Mouse (Mus musculus): ENCODE measurements around the gene Art4. TPM values are rescaled to one million over a fixed set of nuclear protein-coding genes. Genes with fewer than 3 reads are reported as not detected.

The Art4 gene
- polyA plus RNA-seq, 1 experiment from 2014 or later: 0.08 TPM

DNA sequence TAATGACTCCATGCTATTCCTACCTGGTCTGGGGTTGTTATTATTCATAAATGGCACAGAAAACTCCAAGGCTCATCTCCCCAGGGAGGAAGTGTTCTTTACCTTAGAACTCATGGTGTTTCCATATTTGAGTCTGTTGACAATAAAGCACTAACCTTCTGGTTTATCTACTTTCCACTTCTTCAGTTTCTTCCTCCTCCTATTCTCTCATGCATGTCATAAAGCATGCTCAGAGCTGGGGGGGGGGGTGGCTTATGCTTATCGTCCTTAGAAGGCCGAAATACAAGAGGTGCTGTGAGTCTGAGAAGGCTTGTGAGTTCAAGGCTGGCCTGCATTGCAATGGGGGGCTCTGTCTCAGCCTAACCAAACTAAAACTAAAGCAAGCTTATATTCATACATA is 2.4 kb downstream of the Art4 start:
- Histone ChIP-seq H3K9ac (replicated peaks; ENCODE audit: low read depth, low read length) (no peak overlapping the region), H3K27ac (ENCODE audit: low read length) (no peak overlapping the region), H3K4me1 (replicated peaks; ENCODE audit: control insufficient read depth, insufficient read depth, low read length) (no peaks in the 10 kb centered on the region), H3K9me3 (ENCODE audit: control insufficient read depth, low read length) (no peaks in the 10 kb centered on the region), H3K4me3 (replicated peaks; ENCODE audit: low read length) (no peak overlapping the region), H3K27me3 (replicated peaks; ENCODE audit: control insufficient read depth, insufficient read depth, low read length) (no peaks in the 10 kb centered on the region), H3K36me3 (ENCODE audit: control insufficient read depth, insufficient read depth) (no peaks in the 10 kb centered on the region), H3K4me2 (ENCODE audit: low read length) (no peak overlapping the region)
- WGBS: 77% methylated on average over 2 of the region's 2 CpGs
- ATAC-seq: no peak

DNA sequence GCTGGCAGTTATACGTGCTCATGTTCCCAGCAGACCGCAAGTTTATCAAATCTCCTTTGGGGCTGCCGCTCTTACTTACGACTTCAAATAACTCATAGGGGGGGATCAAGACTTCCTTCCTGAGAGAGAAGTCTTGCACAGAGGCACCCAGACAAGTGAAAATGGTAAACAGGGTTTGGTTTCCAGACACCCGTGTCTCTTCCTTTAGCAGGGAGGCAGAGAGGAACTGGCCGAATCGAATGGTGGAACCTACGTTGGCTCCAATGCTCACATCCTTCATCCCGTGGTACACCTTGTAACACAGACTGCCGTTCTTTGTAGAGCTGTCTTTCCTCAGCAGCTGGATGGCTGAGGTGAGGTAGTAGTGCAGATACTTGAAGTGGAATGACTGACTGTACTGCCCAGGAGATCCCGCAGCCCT is 3.2 kb downstream of the Art4 start:
- Histone ChIP-seq H3K4me3 (replicated peaks; ENCODE audit: low read length) (no peak overlapping the region), H3K4me1 (replicated peaks; ENCODE audit: control insufficient read depth, insufficient read depth, low read length) (no peaks in the 10 kb centered on the region), H3K27me3 (replicated peaks; ENCODE audit: control insufficient read depth, insufficient read depth, low read length) (no peaks in the 10 kb centered on the region), H3K36me3 (ENCODE audit: control insufficient read depth, insufficient read depth) (no peaks in the 10 kb centered on the region), H3K4me2 (ENCODE audit: low read length) (no peak overlapping the region), H3K9ac (replicated peaks; ENCODE audit: low read depth, low read length) (no peak overlapping the region), H3K27ac (ENCODE audit: low read length) (no peak overlapping the region), H3K9me3 (ENCODE audit: control insufficient read depth, low read length) (no peaks in the 10 kb centered on the region)
- 92% methylated on average over 11 of the region's 11 CpGs for WGBS
- ATAC-seq: no peak

DNA sequence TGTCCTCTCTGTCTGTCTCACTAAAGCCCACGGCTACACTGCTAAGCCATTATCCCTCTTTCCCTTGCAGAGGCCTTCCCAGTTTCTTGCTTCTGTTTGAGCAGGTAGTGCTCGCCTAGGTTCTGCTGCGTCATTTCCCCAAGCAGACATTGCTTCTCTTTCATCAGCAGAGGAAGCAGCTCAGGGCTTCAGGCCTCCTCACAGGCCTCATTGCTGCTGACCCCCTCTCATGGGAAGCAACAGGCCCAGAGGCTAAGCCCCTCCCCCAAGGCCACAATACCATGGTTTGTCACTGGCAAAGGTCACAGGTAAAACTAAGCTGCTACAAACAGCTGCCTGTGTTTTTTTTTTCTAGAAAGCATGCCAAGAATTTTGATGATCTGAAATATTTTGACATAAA is 4.8 kb downstream of the Art4 start:
- H3K27ac ChIP-seq (ENCODE audit: low read length): no peak overlapping the region
- WGBS: 55% methylated on average over 3 of the region's 3 CpGs

DNA sequence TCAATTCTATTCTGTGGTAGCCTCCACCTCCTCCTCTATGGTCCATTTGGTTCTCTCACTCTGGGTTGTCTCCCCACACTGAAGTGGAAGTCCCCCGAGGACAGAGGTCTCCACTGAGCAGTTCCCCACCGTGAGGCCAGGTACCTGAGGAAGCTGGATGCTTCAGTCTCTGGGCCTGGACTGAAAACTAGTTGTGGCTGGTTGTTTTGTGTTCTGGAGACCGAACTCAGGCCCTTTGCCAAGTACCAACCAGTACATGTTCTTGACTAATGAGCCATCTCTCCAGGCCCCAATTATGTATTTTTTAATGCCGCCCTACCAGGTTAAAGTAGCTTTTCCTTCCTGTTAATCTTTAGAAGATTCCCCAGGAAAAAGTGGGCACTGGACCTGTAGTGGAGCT is 5.2 kb downstream of the Art4 start:
- Histone ChIP-seq H3K27ac (ENCODE audit: low read length) (no peak overlapping the region), H3K4me1 (replicated peaks; ENCODE audit: control insufficient read depth, insufficient read depth, low read length) (no peaks in the 10 kb centered on the region), H3K9ac (replicated peaks; ENCODE audit: low read depth, low read length) (no peak overlapping the region), H3K27me3 (replicated peaks; ENCODE audit: control insufficient read depth, insufficient read depth, low read length) (no peaks in the 10 kb centered on the region), H3K4me2 (ENCODE audit: low read length) (no peak overlapping the region), H3K36me3 (ENCODE audit: control insufficient read depth, insufficient read depth) (no peaks in the 10 kb centered on the region), H3K4me3 (replicated peaks; ENCODE audit: low read length) (no peak overlapping the region), H3K9me3 (ENCODE audit: control insufficient read depth, low read length) (no peaks in the 10 kb centered on the region)
- 77% methylated on average over 4 of the region's 4 CpGs for WGBS
- ATAC-seq: no peak

More for the DNA sequence above, 4.8 kb downstream of the Art4 start:
- no peaks in the 10 kb centered on the region for H3K36me3 ChIP-seq (ENCODE audit: control insufficient read depth, insufficient read depth)
- H3K9ac ChIP-seq (replicated peaks; ENCODE audit: low read depth, low read length): no peak overlapping the region
- no peak for ATAC-seq
- H3K4me1 ChIP-seq (replicated peaks; ENCODE audit: control insufficient read depth, insufficient read depth, low read length): no peaks in the 10 kb centered on the region
- no peak overlapping the region for H3K4me3 ChIP-seq (replicated peaks; ENCODE audit: low read length)
- no peak overlapping the region for H3K4me2 ChIP-seq (ENCODE audit: low read length)
- H3K27me3 ChIP-seq (replicated peaks; ENCODE audit: control insufficient read depth, insufficient read depth, low read length): no peaks in the 10 kb centered on the region
- H3K9me3 ChIP-seq (ENCODE audit: control insufficient read depth, low read length): no peaks in the 10 kb centered on the region

DNA sequence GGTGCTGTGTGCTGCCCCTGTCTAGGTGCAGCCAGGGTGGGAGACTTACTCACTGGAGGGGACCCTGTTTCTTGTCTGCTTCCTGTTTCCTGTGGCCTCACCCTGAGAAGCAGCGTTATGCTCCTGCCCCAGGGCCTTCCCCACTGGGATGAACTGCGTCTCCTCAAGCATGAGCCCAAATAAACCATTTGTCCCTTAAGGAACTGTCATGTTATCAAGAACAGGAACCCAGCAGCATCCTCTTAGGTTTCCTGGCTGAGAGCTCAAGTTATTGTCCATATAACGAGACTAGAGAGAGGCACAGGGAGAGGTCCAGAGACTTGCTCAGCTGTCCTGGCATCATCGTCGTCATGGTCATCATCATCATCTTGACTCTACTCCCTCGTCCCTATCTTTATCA is 7.3 kb downstream of the Art4 start:
- Histone ChIP-seq H3K4me2 (ENCODE audit: low read length) (no peak overlapping the region), H3K4me1 (replicated peaks; ENCODE audit: control insufficient read depth, insufficient read depth, low read length) (no peaks in the 10 kb centered on the region), H3K27ac (ENCODE audit: low read length) (no peak overlapping the region), H3K36me3 (ENCODE audit: control insufficient read depth, insufficient read depth) (no peaks in the 10 kb centered on the region), H3K9me3 (ENCODE audit: control insufficient read depth, low read length) (no peaks in the 10 kb centered on the region), H3K9ac (replicated peaks; ENCODE audit: low read depth, low read length) (no peak overlapping the region), H3K4me3 (replicated peaks; ENCODE audit: low read length) (no peak overlapping the region), H3K27me3 (replicated peaks; ENCODE audit: control insufficient read depth, insufficient read depth, low read length) (no peaks in the 10 kb centered on the region)
- no peak for ATAC-seq
- 81% methylated on average over 6 of the region's 6 CpGs for WGBS

DNA sequence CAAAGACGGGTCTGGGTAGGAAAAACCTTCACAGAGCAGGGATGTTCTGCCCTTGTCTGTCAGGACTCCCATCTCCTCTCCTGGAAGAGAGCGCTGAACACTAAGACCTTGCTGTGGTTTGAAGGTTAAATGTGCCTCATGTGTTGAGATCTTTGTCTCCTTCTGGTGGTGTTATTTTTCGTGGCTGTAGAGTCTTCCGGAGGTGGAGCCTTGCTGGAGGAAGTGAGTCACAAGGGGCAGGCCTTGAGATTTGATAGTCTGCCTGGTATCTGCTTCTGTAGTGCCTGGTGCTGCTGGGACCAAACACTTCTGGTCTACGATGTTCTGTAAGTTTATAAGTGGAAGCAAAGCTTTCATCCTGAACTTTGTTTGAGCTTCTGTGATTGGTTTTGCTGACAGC is 8.6 kb downstream of the Art4 start:
- Histone ChIP-seq H3K27ac (ENCODE audit: low read length) (no peak overlapping the region), H3K9ac (replicated peaks; ENCODE audit: low read depth, low read length) (no peak overlapping the region), H3K4me3 (replicated peaks; ENCODE audit: low read length) (no peak overlapping the region), H3K27me3 (replicated peaks; ENCODE audit: control insufficient read depth, insufficient read depth, low read length) (no peaks in the 10 kb centered on the region), H3K36me3 (ENCODE audit: control insufficient read depth, insufficient read depth) (no peaks in the 10 kb centered on the region), H3K4me1 (replicated peaks; ENCODE audit: control insufficient read depth, insufficient read depth, low read length) (no peaks in the 10 kb centered on the region), H3K9me3 (ENCODE audit: control insufficient read depth, low read length) (no peaks in the 10 kb centered on the region), H3K4me2 (ENCODE audit: low read length) (no peak overlapping the region)
- WGBS: 90% methylated on average over 5 of the region's 5 CpGs
- ATAC-seq: no peak

DNA sequence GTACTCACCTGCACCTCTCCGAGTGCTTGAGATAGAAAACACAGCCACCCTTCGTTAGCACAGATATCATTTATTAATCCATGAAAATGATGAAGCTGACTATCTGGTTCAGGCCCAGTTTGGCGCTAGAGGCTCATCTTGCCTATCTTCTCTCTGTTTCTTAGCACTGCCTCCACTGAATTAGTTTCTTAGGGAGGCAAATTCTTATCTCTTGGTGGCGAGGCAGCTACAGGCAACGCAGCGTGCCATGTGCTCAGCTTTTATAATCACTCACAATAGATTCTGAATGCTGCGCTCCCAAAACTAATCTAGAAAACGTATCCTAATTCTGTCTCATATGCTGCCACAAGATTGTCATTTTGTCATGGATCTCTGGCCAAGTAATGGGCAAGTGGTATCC is 9.1 kb downstream of the Art4 start:
- Histone ChIP-seq H3K9me3 (ENCODE audit: control insufficient read depth, low read length) (no peaks in the 10 kb centered on the region), H3K27ac (ENCODE audit: low read length) (no peak overlapping the region), H3K36me3 (ENCODE audit: control insufficient read depth, insufficient read depth) (no peaks in the 10 kb centered on the region), H3K4me2 (ENCODE audit: low read length) (no peak overlapping the region), H3K4me1 (replicated peaks; ENCODE audit: control insufficient read depth, insufficient read depth, low read length) (no peaks in the 10 kb centered on the region), H3K4me3 (replicated peaks; ENCODE audit: low read length) (no peak overlapping the region), H3K9ac (replicated peaks; ENCODE audit: low read depth, low read length) (no peak overlapping the region), H3K27me3 (replicated peaks; ENCODE audit: control insufficient read depth, insufficient read depth, low read length) (no peaks in the 10 kb centered on the region)
- WGBS: 87% methylated on average over 8 of the region's 8 CpGs
- ATAC-seq: no peak

DNA sequence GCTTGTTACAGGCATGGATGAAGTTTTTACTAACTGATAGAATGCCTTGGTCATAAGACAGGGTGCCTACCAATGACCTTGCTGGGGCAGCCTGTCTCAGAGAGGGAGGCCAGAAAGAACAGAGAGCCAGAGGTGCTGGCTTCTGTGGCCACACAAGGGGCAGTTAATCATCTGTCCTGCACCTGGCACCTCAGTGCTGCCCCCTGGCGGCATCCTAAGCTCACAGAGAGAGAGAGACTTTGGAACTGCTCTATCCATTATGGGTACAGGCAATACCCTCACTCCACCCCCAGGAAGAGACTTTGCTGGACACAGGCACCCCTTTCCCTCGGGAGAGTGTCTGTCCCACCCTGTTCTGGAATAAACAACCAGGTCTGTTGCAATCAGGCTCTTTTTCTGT is 9.7 kb downstream of the Art4 start:
- Histone ChIP-seq H3K27me3 (replicated peaks; ENCODE audit: control insufficient read depth, insufficient read depth, low read length) (no peaks in the 10 kb centered on the region), H3K4me2 (ENCODE audit: low read length) (no peak overlapping the region), H3K4me1 (replicated peaks; ENCODE audit: control insufficient read depth, insufficient read depth, low read length) (no peaks in the 10 kb centered on the region), H3K9me3 (ENCODE audit: control insufficient read depth, low read length) (no peaks in the 10 kb centered on the region), H3K9ac (replicated peaks; ENCODE audit: low read depth, low read length) (no peak overlapping the region), H3K36me3 (ENCODE audit: control insufficient read depth, insufficient read depth) (no peaks in the 10 kb centered on the region), H3K27ac (ENCODE audit: low read length) (no peak overlapping the region), H3K4me3 (replicated peaks; ENCODE audit: low read length) (no peak overlapping the region)
- ATAC-seq: no peak
- WGBS: 26% methylated on average over 2 of the region's 2 CpGs

DNA sequence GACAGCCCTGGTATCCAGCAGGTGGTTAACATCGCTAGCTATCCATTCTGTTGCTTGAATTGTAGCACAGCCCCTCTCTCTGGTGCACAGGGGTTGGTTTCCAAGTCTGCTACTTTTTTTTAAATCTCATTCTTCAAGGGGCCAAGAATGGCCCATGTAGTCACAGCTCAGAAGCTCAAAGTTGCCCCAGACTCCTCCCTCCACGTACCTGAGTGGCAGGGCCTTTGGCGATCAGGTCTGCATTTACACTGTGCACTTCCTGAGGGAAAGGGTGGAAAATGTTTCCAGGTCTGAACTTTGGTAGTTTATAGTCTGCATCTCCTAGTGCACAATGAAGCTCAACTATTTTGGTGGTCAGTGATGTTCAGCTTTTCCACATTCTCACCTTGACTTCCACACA is 10.3 kb downstream of the Art4 start:
- WGBS: 89% methylated on average over 3 of the region's 3 CpGs
- Histone ChIP-seq H3K36me3 (ENCODE audit: control insufficient read depth, insufficient read depth) (no peaks in the 10 kb centered on the region), H3K9ac (replicated peaks; ENCODE audit: low read depth, low read length) (no peak overlapping the region), H3K4me2 (ENCODE audit: low read length) (no peak overlapping the region), H3K4me3 (replicated peaks; ENCODE audit: low read length) (no peak overlapping the region), H3K27ac (ENCODE audit: low read length) (no peak overlapping the region), H3K27me3 (replicated peaks; ENCODE audit: control insufficient read depth, insufficient read depth, low read length) (no peaks in the 10 kb centered on the region), H3K9me3 (ENCODE audit: control insufficient read depth, low read length) (no peaks in the 10 kb centered on the region), H3K4me1 (replicated peaks; ENCODE audit: control insufficient read depth, insufficient read depth, low read length) (no peaks in the 10 kb centered on the region)
- ATAC-seq: no peak

DNA sequence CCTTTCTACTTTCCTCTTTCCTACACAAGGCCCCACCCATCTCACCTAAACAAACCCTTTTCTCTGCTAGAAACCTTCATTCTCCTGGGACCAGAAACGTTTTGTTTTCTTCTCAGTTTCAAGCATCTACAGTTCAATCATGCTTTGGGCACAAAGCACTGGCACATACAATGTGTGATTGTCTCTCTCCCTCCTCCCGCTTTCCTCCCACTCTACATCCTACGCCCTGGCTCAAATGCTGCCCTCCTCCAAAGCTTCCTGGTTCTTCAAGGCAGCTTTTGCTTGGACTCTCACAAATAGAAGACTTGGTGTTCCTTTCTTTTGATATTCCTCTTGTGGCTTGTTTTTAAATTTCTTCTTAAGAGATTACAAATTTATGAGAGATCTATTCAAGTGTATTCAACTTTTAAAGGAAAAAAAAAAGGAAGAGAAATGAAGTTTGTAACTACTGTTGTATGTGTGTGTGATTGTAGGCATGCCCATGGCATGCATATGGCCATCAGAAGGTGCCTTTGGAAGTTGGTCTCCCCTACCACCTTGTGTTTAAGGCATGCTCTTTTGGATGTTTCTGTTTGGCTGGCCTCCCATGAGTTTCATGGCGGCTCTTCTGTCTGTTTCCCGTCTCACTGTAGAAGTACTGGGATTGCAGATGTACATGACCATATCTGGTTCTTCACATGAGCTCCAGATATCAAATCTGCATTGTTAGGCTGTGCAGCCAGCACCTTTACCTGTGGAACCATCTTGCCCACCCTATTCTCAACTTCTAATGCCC is 11.6 kb downstream of the Art4 start:
- Histone ChIP-seq H3K27me3 (replicated peaks; ENCODE audit: control insufficient read depth, insufficient read depth, low read length) (no peaks in the 10 kb centered on the region), H3K9ac (replicated peaks; ENCODE audit: low read depth, low read length) (no peak overlapping the region), H3K4me3 (replicated peaks; ENCODE audit: low read length) (no peak overlapping the region), H3K9me3 (ENCODE audit: control insufficient read depth, low read length) (no peaks in the 10 kb centered on the region), H3K4me1 (replicated peaks; ENCODE audit: control insufficient read depth, insufficient read depth, low read length) (no peaks in the 10 kb centered on the region), H3K4me2 (ENCODE audit: low read length) (no peak overlapping the region), H3K36me3 (ENCODE audit: control insufficient read depth, insufficient read depth) (no peaks in the 10 kb centered on the region), H3K27ac (ENCODE audit: low read length) (no peak overlapping the region)
- ATAC-seq: no peak
- WGBS: 70% methylated on average over 5 of the region's 5 CpGs

Data from forebrain, embryonic 16.5 days (tissue).